Mouse (Mus musculus) thymus, adult 2 months (tissue): ENCODE measurements around the gene Cyth1. TPM values are rescaled to one million over a fixed set of nuclear protein-coding genes. Genes with fewer than 3 reads are reported as not detected.

ENCODE experiments used
- DNase-seq: peaks from one replicate; pipeline ENCODE4 v3.0.0; 2021
- H3K27ac ChIP-seq: fragments of 200-500 bp; 2 replicates; pipeline ENCODE4 v1.5.1; 2012; ENCODE audit warnings: low read length, control low read depth; ENCODE audit not compliant: control insufficient read depth, insufficient read depth
- H3K27me3 ChIP-seq: fragments of 200-500 bp; 2 replicates; pipeline ENCODE4 v1.6.1; 2012; ENCODE audit warnings: mild to moderate bottlenecking, low read length, moderate library complexity, mixed read lengths; ENCODE audit not compliant: control insufficient read depth, insufficient read depth
- H3K36me3 ChIP-seq: fragments of 200-500 bp; 2 replicates; pipeline ENCODE4 v1.6.1; 2012; ENCODE audit warnings: mild to moderate bottlenecking, low read length, moderate library complexity; ENCODE audit not compliant: control insufficient read depth, insufficient read depth
- H3K4me1 ChIP-seq: fragments of 200-500 bp; replicated peaks from 2 replicates; pipeline ENCODE4 v1.6.1; 2012; ENCODE audit warnings: low read length; ENCODE audit not compliant: control insufficient read depth, insufficient read depth
- H3K4me3 ChIP-seq: fragments of 200-500 bp; 2 replicates; pipeline ENCODE4 v1.5.1; 2012; ENCODE audit warnings: mild to moderate bottlenecking, low read length, control low read depth, moderate library complexity; ENCODE audit not compliant: control insufficient read depth, insufficient read depth
- CTCF ChIP-seq: fragments of 200-500 bp; IDR thresholded peaks from 2 replicates; pipeline ENCODE4 v1.5.1; 2012; ENCODE audit warnings: mild to moderate bottlenecking, control low read depth, low read length, moderate library complexity, borderline replicate concordance; ENCODE audit not compliant: control insufficient read depth, poor library complexity, insufficient read depth; ENCODE audit errors: extremely low read depth
- POLR2A ChIP-seq: fragments of 200-500 bp; IDR thresholded peaks from 2 replicates; pipeline ENCODE4 v1.6.1; 2012; ENCODE audit warnings: mild to moderate bottlenecking, low read length, control low read depth, moderate library complexity; ENCODE audit not compliant: control insufficient read depth, poor library complexity, insufficient read depth; ENCODE audit errors: extremely low read depth
- WGBS: fragments of 180-500 bp; shearing (Covaris S2); methylation state at CpG from one replicate; pipeline ENCODE4 v1.1.7; 2018; 5-methylcytosine and 5-hydroxymethylcytosine counted together
- polyA plus RNA-seq: library from polyadenylated mRNA; depleted of rRNA; stranded (reverse); fragments of >200 nt; gene quantifications from 2 replicates; pipeline ENCODE4 v1.2.3, GENCODE M21; 2012

Cyth1 gene
- polyA plus RNA-seq, 1 experiment, result 66.7 TPM

DNA sequence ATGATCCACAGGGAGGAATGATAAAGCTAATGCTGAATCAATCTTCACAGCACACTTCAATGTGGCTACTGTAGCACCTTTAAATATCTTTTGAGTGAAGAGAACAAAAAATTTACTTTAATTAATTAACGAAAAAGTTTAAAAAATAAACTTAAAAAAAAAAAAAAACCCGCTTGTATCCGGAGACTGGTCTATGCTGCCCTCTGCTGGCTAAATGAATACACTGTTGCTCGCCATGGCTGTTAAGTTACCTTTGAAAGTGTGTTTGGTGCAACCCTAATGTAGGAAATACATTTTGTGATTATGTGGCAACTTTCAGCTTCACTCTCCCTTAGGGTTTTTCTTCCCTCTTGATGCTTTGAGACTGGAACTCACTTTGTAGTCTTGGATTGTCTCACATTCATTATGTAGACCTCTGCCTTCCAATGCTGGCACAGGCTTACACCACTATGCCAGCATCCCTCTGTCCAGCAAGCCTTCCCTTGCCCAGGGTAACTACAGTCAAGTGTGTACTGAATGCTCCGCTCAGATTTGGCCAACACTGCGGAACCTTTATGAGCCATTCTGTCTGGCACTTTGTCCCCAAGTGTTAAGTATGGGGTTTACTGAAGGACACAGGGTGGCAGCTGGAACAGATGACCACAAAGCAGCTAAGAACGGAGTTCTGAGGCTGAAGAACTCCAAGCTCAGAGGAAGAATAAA, 27.7 kb downstream of the Cyth1 start:
- peak; percentile 74 for DNase-seq
- peaks cover 30% of the 10 kb centered on the region for H3K4me1 ChIP-seq
- H3K27ac ChIP-seq, result no peak overlapping the region
- no peak overlapping the region for H3K4me3 ChIP-seq
- H3K27me3 ChIP-seq, result no peaks in the 10 kb centered on the region
- TF ChIP-seq POLR2A (no peak), CTCF (no peak)
- no peaks in the 10 kb centered on the region for H3K36me3 ChIP-seq
- 32% methylated on average over 7 of the region's 7 CpGs for WGBS

DNA sequence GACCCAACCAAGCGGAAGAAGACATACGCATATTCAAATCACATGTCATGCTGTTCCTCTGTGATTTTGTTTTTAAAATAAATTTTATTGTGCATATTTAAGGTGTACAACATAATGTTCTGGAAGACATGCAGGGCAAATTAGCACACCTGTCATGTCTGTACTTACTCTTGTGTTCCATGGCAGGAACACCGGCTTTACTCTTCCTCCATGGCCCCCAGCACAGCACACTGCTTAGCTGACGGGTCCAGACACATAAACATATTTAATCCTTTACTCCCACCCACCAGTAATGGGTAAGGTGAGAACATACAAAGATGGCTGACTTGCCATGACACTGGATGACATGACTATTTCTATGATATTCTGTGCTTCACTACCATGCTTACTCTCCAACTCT, 29.3 kb downstream of the Cyth1 start:
- Histone ChIP-seq H3K36me3 (no peaks in the 10 kb centered on the region), H3K27me3 (no peaks in the 10 kb centered on the region), H3K4me3 (no peak overlapping the region), H3K27ac (no peak overlapping the region), H3K4me1 (peaks cover 24% of the 10 kb centered on the region)
- no peak for DNase-seq
- 98% methylated on average over 4 of the region's 4 CpGs for WGBS
- no peak for TF ChIP-seq CTCF
- no peak for TF ChIP-seq POLR2A

DNA sequence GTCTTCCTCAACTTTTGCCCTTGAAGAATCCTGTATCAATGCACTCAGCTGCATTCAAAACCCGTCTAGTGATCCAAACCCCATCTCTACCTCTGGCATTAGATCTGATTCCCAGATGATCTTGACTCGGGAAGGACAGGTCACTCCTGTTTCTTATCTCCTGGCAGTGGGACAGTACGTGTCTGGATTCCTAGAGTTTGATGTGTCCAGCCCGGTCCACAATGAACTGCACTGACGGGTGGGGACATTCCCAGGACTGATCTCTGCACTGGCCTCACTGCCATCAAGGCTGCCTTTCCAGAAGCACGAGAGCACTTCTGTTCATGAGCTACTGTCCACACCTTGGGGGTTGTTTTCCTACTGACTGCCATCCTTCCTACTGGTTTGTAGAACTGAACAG, 31.9 kb downstream of the Cyth1 start:
- Histone ChIP-seq H3K36me3 (no peaks in the 10 kb centered on the region), H3K27ac (no peak overlapping the region), H3K4me3 (no peak overlapping the region), H3K4me1 (peaks cover 23% of the 10 kb centered on the region), H3K27me3 (no peaks in the 10 kb centered on the region)
- 92% methylated on average over 6 of the region's 6 CpGs for WGBS
- DNase-seq, result no peak
- TF ChIP-seq POLR2A (no peak), CTCF (no peak)

DNA sequence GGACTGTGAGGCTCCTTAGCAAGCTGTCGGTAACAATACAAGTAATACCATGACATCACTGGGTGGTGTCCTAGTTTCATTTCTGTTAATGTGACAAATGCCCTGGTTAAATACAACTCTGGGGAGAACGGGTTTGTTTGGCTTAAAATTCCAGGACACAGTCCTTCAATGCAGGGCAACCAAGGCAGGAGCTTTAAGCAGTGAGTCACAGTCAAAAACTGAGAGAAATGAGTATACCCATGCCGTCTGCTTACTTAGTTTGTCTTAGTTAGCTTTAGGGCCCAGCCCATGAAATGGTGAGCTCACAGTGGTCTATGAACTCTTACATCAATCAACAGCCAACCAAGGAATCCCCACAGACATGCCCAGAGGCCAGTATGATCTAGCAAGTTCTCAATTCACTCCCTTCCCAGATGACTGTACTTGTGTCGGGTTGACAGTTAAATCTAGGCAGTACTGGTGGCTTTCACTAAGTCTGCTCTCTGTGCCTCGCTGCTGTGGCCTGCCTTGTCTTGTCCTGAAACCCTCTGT, 32.4 kb downstream of the Cyth1 start:
- 74% methylated on average over 5 of the region's 5 CpGs for WGBS
- peaks cover 25% of the 10 kb centered on the region for H3K4me1 ChIP-seq
- no peak overlapping the region for H3K27ac ChIP-seq

DNA sequence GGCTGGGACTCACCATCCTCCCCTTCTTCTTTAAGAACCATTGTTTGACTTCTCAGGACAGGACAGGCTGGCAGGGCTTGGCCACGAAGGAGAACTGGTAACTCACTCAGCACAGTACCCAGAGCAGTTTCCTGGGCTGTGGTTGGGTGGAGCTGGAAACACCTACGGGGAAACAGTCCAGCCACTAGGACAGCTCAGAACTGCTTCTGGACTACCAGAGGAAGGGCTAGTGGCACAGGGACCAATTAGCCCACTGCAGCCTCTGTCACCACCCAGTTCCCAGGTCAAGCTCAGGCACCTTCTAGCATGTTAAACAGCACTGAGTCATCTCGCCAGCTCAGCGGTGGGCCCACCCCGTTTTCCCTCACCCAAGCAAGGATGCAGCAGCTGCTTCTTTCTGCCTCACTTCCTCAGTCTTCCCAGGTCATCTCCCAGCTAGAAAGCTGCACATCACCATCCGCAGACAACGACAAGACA, 35.7 kb downstream of the Cyth1 start:
- no peak for DNase-seq
- WGBS, result 43% methylated on average over 7 of the region's 7 CpGs
- TF ChIP-seq CTCF, result no peak
- no peak for TF ChIP-seq POLR2A
- Histone ChIP-seq H3K36me3 (no peaks in the 10 kb centered on the region), H3K4me3 (no peak overlapping the region), H3K4me1 (peaks cover 51% of the 10 kb centered on the region), H3K27me3 (no peaks in the 10 kb centered on the region), H3K27ac (peak overlapping the region; percentile 1; the same call in 1 of the 2 replicates)

More for the DNA sequence above, 32.4 kb downstream of the Cyth1 start:
- H3K36me3 ChIP-seq, result no peaks in the 10 kb centered on the region
- no peaks in the 10 kb centered on the region for H3K27me3 ChIP-seq
- H3K4me3 ChIP-seq, result no peak overlapping the region
- TF ChIP-seq CTCF (no peak), POLR2A (no peak)
- DNase-seq, result no peak

DNA sequence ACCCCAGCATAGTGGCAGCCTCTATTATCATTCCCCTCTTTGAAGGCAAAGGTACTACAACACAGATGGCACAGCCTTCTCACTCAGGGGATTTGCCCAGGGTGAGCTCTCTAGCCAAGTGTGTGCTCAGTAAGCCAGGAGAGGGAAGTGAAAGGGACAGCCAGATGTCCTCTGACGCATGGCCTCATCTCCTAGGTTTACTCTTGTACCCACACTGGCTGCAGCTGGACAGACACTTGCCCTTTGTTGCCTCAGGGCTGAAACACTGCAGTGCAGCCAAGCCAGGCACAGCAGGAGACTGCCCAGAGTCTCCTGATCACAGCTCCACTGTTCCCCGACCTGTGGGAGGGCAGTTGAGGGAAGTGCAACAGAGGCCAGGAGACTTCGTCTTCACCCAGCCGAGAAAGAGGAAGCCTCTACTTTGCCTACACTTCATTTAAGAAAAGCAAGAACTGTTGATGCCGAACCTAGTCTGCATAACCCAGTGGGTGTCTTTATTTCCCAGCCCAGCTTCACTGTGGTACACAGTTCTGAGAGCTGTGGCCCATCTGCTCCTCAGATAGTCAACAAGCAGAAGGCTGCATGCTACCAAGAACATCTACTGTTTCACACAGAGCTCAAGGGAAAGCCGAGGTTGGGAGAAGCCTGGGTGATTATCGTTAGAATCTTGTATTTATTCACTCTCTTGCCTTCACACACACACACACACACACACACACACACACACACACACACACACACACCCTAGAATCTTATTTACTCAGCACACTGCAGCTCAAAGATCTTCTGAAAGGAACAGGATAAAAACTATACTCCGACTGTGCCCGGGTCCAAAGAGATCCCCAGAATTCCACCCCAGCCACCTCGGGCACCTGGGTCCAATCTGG, 36.4 kb downstream of the Cyth1 start:
- H3K4me1 ChIP-seq, result peaks cover 57% of the 10 kb centered on the region
- DNase-seq, result no peak
- WGBS, result 30% methylated on average over 10 of the region's 10 CpGs

More for the DNA sequence above, 36.4 kb downstream of the Cyth1 start:
- H3K27ac ChIP-seq, result peak overlapping the region; percentile 1; the same call in 1 of the 2 replicates
- no peak overlapping the region for H3K4me3 ChIP-seq
- no peak for TF ChIP-seq CTCF
- no peak for TF ChIP-seq POLR2A
- H3K36me3 ChIP-seq, result no peaks in the 10 kb centered on the region
- H3K27me3 ChIP-seq, result no peaks in the 10 kb centered on the region
